Mouse (Mus musculus): ENCODE results near the gene Tpt1.
"Not testable (repeated sequence)": the region's sequence is repeated elsewhere in the genome, so short reads cannot be mapped to it uniquely, and the experiment has no call there.

The Tpt1 gene

DNA sequence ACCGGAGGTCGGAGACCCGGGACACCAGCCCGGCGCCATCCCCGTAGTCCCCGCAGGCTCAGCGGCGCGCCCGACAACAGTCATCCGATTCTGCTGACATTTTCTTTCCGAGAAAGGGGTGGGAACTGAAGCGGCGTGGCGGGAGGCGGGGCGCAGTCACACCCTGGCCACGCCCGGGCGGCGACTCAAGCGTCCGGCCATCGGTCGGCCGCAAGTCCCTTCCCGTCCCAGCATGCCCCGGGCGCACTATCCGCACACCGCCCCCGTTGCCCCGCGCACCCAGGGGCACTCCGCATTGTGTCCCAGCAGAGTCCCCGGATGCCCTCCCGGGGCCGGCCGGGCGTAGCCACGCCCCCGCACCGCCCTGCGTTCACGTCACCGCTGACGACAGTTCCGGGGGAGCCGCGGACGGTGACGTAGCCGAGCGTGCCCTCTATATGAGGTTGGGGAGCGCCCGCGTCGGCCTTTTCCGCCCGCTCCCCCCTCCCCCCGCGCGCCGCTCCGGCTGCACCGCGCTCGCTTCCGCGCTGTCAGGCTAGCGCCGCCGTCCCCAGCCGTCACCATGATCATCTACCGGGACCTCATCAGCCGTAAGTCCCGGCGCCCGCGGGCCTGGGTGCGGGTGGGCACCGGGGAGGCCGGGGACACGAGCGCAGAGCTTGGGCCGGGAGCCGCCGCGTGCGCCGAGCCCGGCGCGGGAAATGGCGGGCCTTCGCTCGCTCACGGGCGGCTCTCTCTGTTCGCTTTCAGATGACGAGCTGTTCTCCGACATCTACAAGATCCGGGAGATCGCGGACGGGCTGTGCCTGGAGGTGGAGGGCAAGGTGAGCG lies at the start of gene Tpt1:
Gene Tpt1, plus strand, starts transcription at position 227 of the 831 bp plus-strand sequence.
- DNase-seq, result peak; percentile 97 to 99

- DNase-seq, result no peak
These were observed 49.0 kb upstream of the Tpt1 start for GRCm38 (mm10) chr14:75795918-75796317.

- DNase-seq, result no peak
These were observed 47.0 kb upstream of the Tpt1 start for GRCm38 (mm10) chr14:75797769-75798386.

GRCm38 (mm10) chr14:75807800-75808199 lies 37.1 kb upstream of the Tpt1 start:
- DNase-seq, result no peak

- DNase-seq, result no peak
These were observed 35.0 kb upstream of the Tpt1 start for GRCm38 (mm10) chr14:75809931-75810330.

- DNase-seq, result no peak
These were observed 26.4 kb upstream of the Tpt1 start for GRCm38 (mm10) chr14:75818528-75818927.

DNA sequence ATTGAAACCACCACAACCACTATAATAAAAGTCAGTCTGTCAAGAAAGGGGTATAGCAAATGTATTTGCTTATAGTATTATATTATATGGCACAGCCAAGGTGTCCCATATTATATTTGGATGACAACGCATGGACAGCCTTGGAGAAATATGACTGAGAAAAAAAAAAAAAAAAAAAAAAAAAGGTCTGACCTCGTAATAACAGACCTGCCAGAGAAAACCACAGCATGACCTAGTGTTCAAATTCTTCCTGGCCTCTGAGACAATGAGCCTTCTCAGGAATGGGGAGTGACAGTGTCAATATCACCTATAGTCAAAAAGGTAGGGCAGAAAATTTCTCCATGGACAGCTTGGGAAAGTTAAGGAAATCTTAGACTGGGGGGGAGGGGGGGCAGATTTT lies 25.6 kb upstream of the Tpt1 start:
- no peak for DNase-seq

- peak in 1 of 2 experiments; percentile 22 for DNase-seq
These were observed 24.9 kb upstream of the Tpt1 start for GRCm38 (mm10) chr14:75820007-75820406.

DNA sequence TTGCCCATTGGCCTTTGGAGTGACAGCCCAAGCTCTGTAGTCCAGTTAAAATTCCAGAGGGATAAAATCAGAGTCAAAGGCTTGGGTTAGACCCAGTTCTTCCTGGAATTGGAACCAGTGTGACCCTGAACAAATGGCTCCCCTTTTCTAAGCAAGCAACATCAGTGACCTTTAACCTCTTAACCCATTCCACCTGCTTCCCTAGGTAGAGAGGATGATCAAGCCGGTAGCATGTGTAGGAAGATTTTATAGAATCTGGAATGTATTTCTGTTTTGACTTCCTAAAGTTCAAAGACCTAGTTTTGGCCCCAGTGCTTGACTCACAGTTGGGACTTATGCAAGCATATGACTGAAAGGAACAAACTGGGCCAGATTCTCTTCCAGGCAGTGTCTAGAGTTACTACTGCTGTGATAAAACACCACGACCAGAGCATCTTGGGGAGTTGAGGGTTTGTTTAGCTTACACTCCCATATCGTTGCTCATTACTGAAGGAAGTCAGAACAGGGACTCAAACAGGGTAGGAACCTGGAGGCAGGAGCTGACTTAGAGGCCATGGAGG lies 18.0 kb upstream of the Tpt1 start:
- no peak for DNase-seq

- peak in 1 of 2 experiments; percentile 12 for DNase-seq
These were observed 16.7 kb upstream of the Tpt1 start for GRCm38 (mm10) chr14:75828221-75828620.

- peak; percentile 94 for DNase-seq
These were observed 15.8 kb upstream of the Tpt1 start for GRCm38 (mm10) chr14:75828866-75829806.

GRCm38 (mm10) chr14:75829817-75830216 lies 15.1 kb upstream of the Tpt1 start:
- not testable (repeated sequence) for DNase-seq

DNA sequence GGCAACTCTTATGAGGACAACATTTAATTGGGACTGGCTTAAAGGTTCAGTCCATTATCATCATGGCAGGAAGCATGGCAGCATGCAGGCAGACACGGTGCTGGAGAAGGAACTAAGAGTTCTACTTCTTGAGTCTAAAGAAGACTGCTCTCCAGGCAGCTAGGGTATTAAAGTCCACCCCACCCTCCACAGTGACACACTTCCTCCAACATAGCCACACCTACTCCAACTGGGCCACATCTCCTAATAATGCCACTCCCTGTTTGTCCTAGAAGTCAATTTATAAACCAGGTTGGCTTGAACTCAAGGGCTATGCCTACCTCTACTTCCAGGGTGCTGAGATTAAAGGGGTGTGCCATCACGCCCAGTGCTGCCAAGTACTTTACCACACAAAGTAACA lies 12.9 kb upstream of the Tpt1 start:
- DNase-seq, result no peak

DNA sequence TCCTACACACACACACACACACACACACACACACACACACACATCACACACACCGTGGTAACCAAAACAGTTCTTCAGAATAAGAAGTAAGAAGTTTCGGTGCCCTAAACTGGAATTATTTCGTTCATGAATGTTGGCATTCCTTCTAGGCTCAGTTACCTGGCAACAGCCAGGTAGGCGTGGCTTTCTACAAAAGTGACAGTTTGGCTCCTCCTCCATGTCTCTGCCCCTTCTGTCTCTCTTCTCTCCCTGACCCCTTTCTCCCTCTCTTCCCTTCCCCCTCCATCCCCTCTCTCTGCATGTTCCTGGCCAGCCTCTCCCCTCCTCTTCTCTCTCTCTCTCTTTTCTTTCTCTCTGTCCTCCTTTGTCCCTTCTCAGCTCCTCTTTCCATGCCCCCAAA lies 11.9 kb upstream of the Tpt1 start:
- DNase-seq, result no peak

- no peak for DNase-seq
These were observed 11.2 kb upstream of the Tpt1 start for GRCm38 (mm10) chr14:75833546-75834250.

- peak in 1 of 2 experiments; percentile 13 for DNase-seq
These were observed 10.6 kb upstream of the Tpt1 start for GRCm38 (mm10) chr14:75834251-75834738.

DNA sequence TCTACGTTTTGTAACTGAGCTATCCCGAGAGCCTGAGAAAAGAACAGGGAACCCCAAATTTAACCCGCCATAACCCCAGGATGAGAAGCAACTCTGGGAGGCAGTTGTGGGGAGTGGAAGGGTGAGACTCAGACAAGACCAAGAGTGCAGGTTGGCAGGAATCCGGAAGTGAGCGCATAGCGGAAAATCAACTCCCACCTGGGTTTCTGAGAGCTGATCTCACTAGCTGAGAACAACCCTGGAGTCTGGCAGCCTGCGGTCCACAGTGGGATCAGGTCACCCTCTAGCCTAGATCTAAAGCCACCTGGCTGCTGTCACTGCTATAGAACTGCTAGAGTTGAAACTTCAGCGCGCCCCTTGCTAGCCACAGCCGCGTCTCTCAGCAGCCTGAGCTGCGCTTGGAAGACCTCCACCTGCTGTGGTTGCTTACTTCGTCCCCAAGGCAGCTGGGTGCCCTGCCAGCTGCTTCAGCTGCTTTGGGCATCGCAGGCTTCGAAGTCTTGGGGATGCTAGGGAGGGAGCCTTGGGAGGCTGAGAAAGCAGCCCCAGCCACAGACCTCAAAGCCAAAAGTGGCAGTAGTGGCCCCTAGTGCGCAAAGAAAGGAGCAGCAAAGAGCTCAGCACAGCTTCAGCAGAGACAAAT lies 10.0 kb upstream of the Tpt1 start:
- peak; percentile 33 to 37 for DNase-seq

- DNase-seq, result no peak
These were observed 8.3 kb upstream of the Tpt1 start for GRCm38 (mm10) chr14:75836579-75836978.

DNA sequence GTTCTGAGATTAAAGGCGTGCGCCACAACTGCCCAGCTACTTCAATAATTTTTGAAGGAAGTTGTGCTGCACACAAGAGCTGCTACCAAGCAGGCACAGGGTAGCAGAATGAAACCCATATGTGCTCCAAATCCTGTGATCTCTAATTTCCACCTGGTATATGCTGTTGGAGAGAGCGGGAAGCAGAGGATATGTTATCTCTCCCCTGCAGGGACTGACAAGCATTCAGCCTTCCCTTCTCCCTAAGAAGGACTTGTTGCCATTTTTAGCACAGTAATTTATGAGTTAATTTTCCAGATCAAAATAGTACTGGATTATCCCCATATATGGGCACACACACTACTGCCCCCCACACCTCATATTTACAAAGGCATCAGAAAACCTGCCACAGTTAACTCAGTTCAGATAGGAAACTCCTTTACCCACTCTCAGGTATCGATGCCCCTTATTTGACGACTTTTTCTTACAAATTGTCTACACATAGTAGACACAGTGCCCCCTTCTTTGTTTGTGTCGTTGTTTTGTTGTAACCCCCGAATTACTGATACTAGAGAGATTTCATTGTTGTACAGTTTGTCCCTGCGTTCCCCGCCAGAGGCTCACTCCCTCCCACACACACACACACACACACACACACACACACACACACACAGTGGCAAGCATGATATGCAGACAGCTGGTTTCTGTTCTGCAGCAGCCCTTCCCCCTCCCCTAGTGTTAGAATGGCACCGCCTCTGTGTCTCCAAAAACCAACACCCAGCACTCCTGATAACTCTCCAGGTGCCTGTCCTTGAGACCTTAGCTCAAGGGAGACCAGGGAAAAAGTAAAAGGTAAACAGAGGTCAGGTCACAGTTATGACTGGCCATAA lies 7.6 kb upstream of the Tpt1 start:
- DNase-seq, result no peak

DNA sequence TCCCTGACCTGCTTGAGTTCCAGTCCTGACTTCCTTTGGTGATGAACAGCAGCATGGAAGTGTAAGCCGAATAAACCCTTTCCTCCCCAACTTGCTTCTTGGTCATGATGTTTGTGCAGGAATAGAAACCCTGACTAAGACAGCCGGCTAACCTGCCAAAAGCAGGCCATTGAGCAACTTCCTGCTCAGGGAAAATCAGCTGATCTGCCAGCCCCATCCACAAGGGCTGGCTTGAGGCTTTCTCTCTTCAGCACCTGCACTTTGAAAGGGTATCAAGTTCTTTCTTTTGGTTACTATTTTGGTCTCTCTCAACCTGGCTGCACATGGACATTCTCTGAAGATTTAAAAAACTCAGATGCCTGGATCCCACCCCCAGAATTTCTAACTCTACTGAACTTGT lies 3.1 kb upstream of the Tpt1 start:
- DNase-seq, result not testable (repeated sequence)

Measured in cerebellum, adult 18-20 months (tissue).